8 mouse cellular contexts compared by ENCODE assay signal in genomic region chr5:122209591-122210368, GRCm38 (mm10). TPM values are rescaled to one million over a fixed set of nuclear protein-coding genes. Genes with fewer than 3 reads are reported as not detected.
DNase-seq lines count a peak whose midpoint lies in the region; ATAC-seq lines count a peak whose summit lies in the region.

No protein-coding gene starts in this region.

- no peaks in the 10 kb centered on the region for H3K27me3 ChIP-seq in hindbrain, embryonic 13.5 days
- H3K27me3 ChIP-seq in limb, embryonic 15.5 days, result no peaks in the 10 kb centered on the region
- H3K27me3 ChIP-seq in midbrain, embryonic 14.5 days (ENCODE audit: control insufficient read depth, insufficient read depth, low read length), result no peaks in the 10 kb centered on the region
- no peaks in the 10 kb centered on the region for H3K27me3 ChIP-seq in stomach, embryonic 14.5 days (ENCODE audit: control insufficient read depth, insufficient read depth, low read length)

- 4% methylated on average over 21 of the region's 21 CpGs for WGBS in hindbrain, embryonic 13.5 days
- 7% methylated on average over 20 of the region's 21 CpGs for WGBS in limb, embryonic 15.5 days
- 2% methylated on average over 21 of the region's 21 CpGs for WGBS in midbrain, embryonic 14.5 days
- 4% methylated on average over 21 of the region's 21 CpGs for WGBS in stomach, embryonic 14.5 days

- H3K36me3 ChIP-seq in hindbrain, embryonic 13.5 days, result no peaks in the 10 kb centered on the region
- no peaks in the 10 kb centered on the region for H3K36me3 ChIP-seq in limb, embryonic 15.5 days
- H3K36me3 ChIP-seq in midbrain, embryonic 14.5 days (ENCODE audit: control insufficient read depth, insufficient read depth, low read length), result no peaks in the 10 kb centered on the region
- H3K36me3 ChIP-seq in stomach, embryonic 14.5 days (ENCODE audit: control insufficient read depth, insufficient read depth, low read length), result no peaks in the 10 kb centered on the region

- peaks cover 12% of the 10 kb centered on the region for H3K4me1 ChIP-seq in hindbrain, embryonic 13.5 days (replicated peaks)
- H3K4me1 ChIP-seq in limb, embryonic 15.5 days, result peaks cover 12% of the 10 kb centered on the region
- H3K4me1 ChIP-seq in midbrain, embryonic 14.5 days (ENCODE audit: control insufficient read depth, insufficient read depth, low read length), result peaks cover 6% of the 10 kb centered on the region; the same call in 1 of the 2 replicates
- peaks cover 13% of the 10 kb centered on the region; the same call in 1 of the 2 replicates for H3K4me1 ChIP-seq in stomach, embryonic 14.5 days (ENCODE audit: control insufficient read depth, insufficient read depth, low read length)

- peak; percentile 83 for DNase-seq in CD4-positive, CD25-positive, alpha-beta regulatory T cell, adult 2 months (ENCODE audit: low read depth, low spot score)
- DNase-seq in adrenal gland, postnatal 25 days, result peak; percentile 18
- DNase-seq in gastrocnemius, adult 18-20 months (ENCODE audit: low spot score), result peak; percentile 44
- DNase-seq in midbrain, embryonic 14.5 days, result peak; percentile 69

- H3K27ac ChIP-seq in hindbrain, embryonic 13.5 days, result no peak overlapping the region
- peak overlapping the region; percentile 61 for H3K27ac ChIP-seq in limb, embryonic 15.5 days
- no peak overlapping the region for H3K27ac ChIP-seq in midbrain, embryonic 14.5 days (replicated peaks; ENCODE audit: low read depth, low read length)
- H3K27ac ChIP-seq in stomach, embryonic 14.5 days (ENCODE audit: low read length), result peak overlapping the region; percentile 44

- H3K9ac ChIP-seq in hindbrain, embryonic 13.5 days, result peak overlapping the region; percentile 51; the same call in 1 of the 2 replicates
- H3K9ac ChIP-seq in limb, embryonic 15.5 days, result peak overlapping the region; percentile 44
- peak overlapping the region; percentile 30 for H3K9ac ChIP-seq in midbrain, embryonic 14.5 days (replicated peaks; ENCODE audit: low read length)
- H3K9ac ChIP-seq in stomach, embryonic 14.5 days (replicated peaks; ENCODE audit: low read depth, low read length), result peak overlapping the region; percentile 40; the same call in 1 of the 2 replicates

- peak overlapping the region; percentile 20 for H3K4me3 ChIP-seq in hindbrain, embryonic 13.5 days
- peak overlapping the region; percentile 39 for H3K4me3 ChIP-seq in limb, embryonic 15.5 days
- peak overlapping the region; percentile 7 for H3K4me3 ChIP-seq in midbrain, embryonic 14.5 days (replicated peaks; ENCODE audit: low read depth, low read length)
- H3K4me3 ChIP-seq in stomach, embryonic 14.5 days (ENCODE audit: low read depth, low read length), result peak overlapping the region; percentile 31

- no peaks in the 10 kb centered on the region for H3K9me3 ChIP-seq in hindbrain, embryonic 13.5 days
- no peaks in the 10 kb centered on the region for H3K9me3 ChIP-seq in limb, embryonic 15.5 days
- H3K9me3 ChIP-seq in midbrain, embryonic 14.5 days (ENCODE audit: control insufficient read depth, low read length), result no peaks in the 10 kb centered on the region
- no peaks in the 10 kb centered on the region for H3K9me3 ChIP-seq in stomach, embryonic 14.5 days (ENCODE audit: control insufficient read depth, low read depth, low read length)

- ATAC-seq in hindbrain, embryonic 13.5 days (ENCODE audit: low FRiP score), result no peak; the same call in 1 of the 2 replicates
- peak; percentile 81 for ATAC-seq in limb, embryonic 15.5 days (ENCODE audit: insufficient number of reproducible peaks, low FRiP score, low TSS enrichment, low read depth)
- no peak for ATAC-seq in midbrain, embryonic 14.5 days (ENCODE audit: low FRiP score, low TSS enrichment)
- peak; percentile 88 for ATAC-seq in stomach, embryonic 14.5 days (ENCODE audit: insufficient number of reproducible peaks, insufficient read depth, low FRiP score, low read depth)
- no peak for ATAC-seq in cerebellum, adult (ENCODE audit: insufficient number of reproducible peaks, low FRiP score, low TSS enrichment)

- peak overlapping the region; percentile 43 for H3K4me2 ChIP-seq in hindbrain, embryonic 13.5 days
- H3K4me2 ChIP-seq in limb, embryonic 15.5 days, result peak overlapping the region; percentile 56
- peak overlapping the region; percentile 53 for H3K4me2 ChIP-seq in midbrain, embryonic 14.5 days (ENCODE audit: low read length)
- peak overlapping the region; percentile 64 for H3K4me2 ChIP-seq in stomach, embryonic 14.5 days (replicated peaks; ENCODE audit: low read depth, low read length)

RNA-seq across cellular contexts. Expression of gene Hvcn1, which starts 3.2 kb away (rescaled TPM):
- total RNA-seq in adrenal gland, postnatal 25 days (2021), result 0.81 and 1.9 TPM in 2 replicates
- total RNA-seq in gastrocnemius, adult 18-20 months (2021), result 1 to 10 TPM in 1 of 2 experiments, under 1 TPM in 1; 0.80 to 1.2 TPM
- 1.8 and 2.2 TPM in 2 replicates for polyA plus RNA-seq in hindbrain, embryonic 13.5 days (2015; fragmentation: Nextera tagmentation; extraction: Ambion mirVana)
- 8.8 and 11.5 TPM in 2 replicates for polyA plus RNA-seq in limb, embryonic 15.5 days (2015; fragmentation: Nextera tagmentation; extraction: Ambion mirVana)
- 1.8 and 2.5 TPM in 2 replicates for polyA plus RNA-seq in midbrain, embryonic 14.5 days (2014; fragmentation: Nextera tagmentation; extraction: Ambion mirVana)
- 6.2 and 6.3 TPM in 2 replicates for polyA plus RNA-seq in stomach, embryonic 14.5 days (2014; fragmentation: Nextera tagmentation; extraction: Ambion mirVana)

RNA-seq across cellular contexts. Expression of gene Ppp1cc, which starts 51.7 kb away (rescaled TPM):
- total RNA-seq in adrenal gland, postnatal 25 days (2021), result 182 and 186 TPM in 2 replicates
- total RNA-seq in gastrocnemius, adult 18-20 months (2021), result 100 to 1,000 TPM; 125 to 143 TPM
- 204 and 206 TPM in 2 replicates for polyA plus RNA-seq in hindbrain, embryonic 13.5 days (2015; fragmentation: Nextera tagmentation; extraction: Ambion mirVana)
- 185 and 206 TPM in 2 replicates for polyA plus RNA-seq in limb, embryonic 15.5 days (2015; fragmentation: Nextera tagmentation; extraction: Ambion mirVana)
- 232 and 238 TPM in 2 replicates for polyA plus RNA-seq in midbrain, embryonic 14.5 days (2014; fragmentation: Nextera tagmentation; extraction: Ambion mirVana)
- 221 and 234 TPM in 2 replicates for polyA plus RNA-seq in stomach, embryonic 14.5 days (2014; fragmentation: Nextera tagmentation; extraction: Ambion mirVana)

RNA-seq across cellular contexts. Expression of gene Tctn1, which starts 54.5 kb away (rescaled TPM):
- 16.5 and 19.0 TPM in 2 replicates for total RNA-seq in adrenal gland, postnatal 25 days (2021)
- 1 to 10 TPM; 1.3 to 2.0 TPM for total RNA-seq in gastrocnemius, adult 18-20 months (2021)
- polyA plus RNA-seq in hindbrain, embryonic 13.5 days (2015; fragmentation: Nextera tagmentation; extraction: Ambion mirVana), result 5.9 and 6.6 TPM in 2 replicates
- 5.7 and 6.0 TPM in 2 replicates for polyA plus RNA-seq in limb, embryonic 15.5 days (2015; fragmentation: Nextera tagmentation; extraction: Ambion mirVana)
- polyA plus RNA-seq in midbrain, embryonic 14.5 days (2014; fragmentation: Nextera tagmentation; extraction: Ambion mirVana), result 6.2 and 6.6 TPM in 2 replicates
- polyA plus RNA-seq in stomach, embryonic 14.5 days (2014; fragmentation: Nextera tagmentation; extraction: Ambion mirVana), result 6.5 and 8.2 TPM in 2 replicates

Comparison
In these comparisons a context has a peak if more than half of its experiments do, and no peak if none do; other contexts are left out.
1. DNase-seq: peak in every context shown above with its lines; median percentile 83 in CD4-positive, CD25-positive, alpha-beta regulatory T cell, adult 2 months; 69 in midbrain, embryonic 14.5 days; 44 in gastrocnemius, adult 18-20 months; 18 in adrenal gland, postnatal 25 days.
2. ATAC-seq: peak in limb, embryonic 15.5 days (single experiment) and stomach, embryonic 14.5 days (single experiment); none in hindbrain, embryonic 13.5 days (single experiment), midbrain, embryonic 14.5 days (single experiment) and cerebellum, adult (single experiment).
3. H3K27ac ChIP-seq: peak in limb, embryonic 15.5 days (single experiment) and stomach, embryonic 14.5 days (single experiment); none in hindbrain, embryonic 13.5 days (single experiment) and midbrain, embryonic 14.5 days (single experiment).
4. Peak in every context shown above with its lines, with median percentiles within 50 percentile points of each other: H3K4me2 ChIP-seq, H3K4me3 ChIP-seq and H3K9ac ChIP-seq.